Mouse (Mus musculus): ENCODE data around the gene Pbx1.

Gene Pbx1

GRCm38 (mm10) chr1:168383832-168384593 is 48.1 kb downstream of the Pbx1 start:
- DNase-seq (ENCODE audit: extremely low spot score): peak; percentile 63

GRCm38 (mm10) chr1:168382823-168383157 is 49.3 kb downstream of the Pbx1 start:
- peak; percentile 78 for DNase-seq (ENCODE audit: extremely low spot score)

GRCm38 (mm10) chr1:168382106-168382822 is 49.8 kb downstream of the Pbx1 start:
- DNase-seq (ENCODE audit: extremely low spot score): no peak

GRCm38 (mm10) chr1:168381451-168381850 is 50.6 kb downstream of the Pbx1 start:
- no peak for DNase-seq (ENCODE audit: extremely low spot score)

- no peak for DNase-seq (ENCODE audit: extremely low spot score)
These were observed 51.8 kb downstream of the Pbx1 start for GRCm38 (mm10) chr1:168380241-168380770.

GRCm38 (mm10) chr1:168377650-168378049 is 54.4 kb downstream of the Pbx1 start:
- no peak for DNase-seq (ENCODE audit: extremely low spot score)

- no peak for DNase-seq (ENCODE audit: extremely low spot score)
These were observed 55.7 kb downstream of the Pbx1 start for GRCm38 (mm10) chr1:168376330-168376729.

GRCm38 (mm10) chr1:168374953-168375600 is 57.0 kb downstream of the Pbx1 start:
- no peak for DNase-seq (ENCODE audit: extremely low spot score)

- DNase-seq (ENCODE audit: extremely low spot score): no peak
These were observed 60.0 kb downstream of the Pbx1 start for GRCm38 (mm10) chr1:168372089-168372488.

- DNase-seq (ENCODE audit: extremely low spot score): no peak
These were observed 61.1 kb downstream of the Pbx1 start for GRCm38 (mm10) chr1:168370966-168371365.

GRCm38 (mm10) chr1:168366261-168366660 is 65.8 kb downstream of the Pbx1 start:
- no peak for DNase-seq (ENCODE audit: extremely low spot score)

- DNase-seq (ENCODE audit: extremely low spot score): no peak
These were observed 67.7 kb downstream of the Pbx1 start for GRCm38 (mm10) chr1:168364325-168364724.

GRCm38 (mm10) chr1:168363053-168363452 is 69.0 kb downstream of the Pbx1 start:
- no peak for DNase-seq (ENCODE audit: extremely low spot score)

- no peak for DNase-seq (ENCODE audit: extremely low spot score)
These were observed 69.6 kb downstream of the Pbx1 start for GRCm38 (mm10) chr1:168362464-168362863.

- DNase-seq (ENCODE audit: extremely low spot score): peak; percentile 61
These were observed 74.1 kb downstream of the Pbx1 start for GRCm38 (mm10) chr1:168357680-168358611.

- DNase-seq (ENCODE audit: extremely low spot score): peak; percentile 80
These were observed 75.1 kb downstream of the Pbx1 start for GRCm38 (mm10) chr1:168356970-168357441.

GRCm38 (mm10) chr1:168355985-168356556 is 76.0 kb downstream of the Pbx1 start:
- DNase-seq (ENCODE audit: extremely low spot score): no peak

GRCm38 (mm10) chr1:168354934-168355333 is 77.1 kb downstream of the Pbx1 start:
- DNase-seq (ENCODE audit: extremely low spot score): no peak

- DNase-seq (ENCODE audit: extremely low spot score): peak; percentile 35
These were observed 83.9 kb downstream of the Pbx1 start for GRCm38 (mm10) chr1:168348036-168348784.

- DNase-seq (ENCODE audit: extremely low spot score): no peak
These were observed 87.2 kb downstream of the Pbx1 start for GRCm38 (mm10) chr1:168344918-168345317.

All from embryo, embryonic 9.5 days (tissue).